Mouse (Mus musculus) adrenal gland, adult 8-10 months (tissue): ENCODE measurements around the gene Zfp318. TPM values are rescaled to one million over a fixed set of nuclear protein-coding genes. Genes with fewer than 3 reads are reported as not detected.

Experiments
- DNase-seq: peaks from one replicate; pipeline ENCODE4 v3.0.0; 2022
- total RNA-seq, 4 experiments: library from RNA; stranded (reverse); gene quantifications; 2 replicates each; pipeline ENCODE4 v1.2.4; 2022

Gene Zfp318
- 10 to 100 TPM; 21.0 to 35.6 (median 27.4) TPM for total RNA-seq

- DNase-seq, result peak; percentile 97
Observed at GRCm38 (mm10) chr17:46383294-46384060, at the start of gene Zfp318. TSS of gene Zfp318 (plus strand) at chr17:46383731.

- DNase-seq, result no peak
Observed at GRCm38 (mm10) chr17:46336475-46336874, 47.1 kb upstream of the Zfp318 start.

- DNase-seq, result no peak
Observed at GRCm38 (mm10) chr17:46341208-46341607, 42.3 kb upstream of the Zfp318 start.

GRCm38 (mm10) chr17:46351026-46351700 is 32.4 kb upstream of the Zfp318 start:
- no peak for DNase-seq

- no peak for DNase-seq
Observed at GRCm38 (mm10) chr17:46371783-46372182, 11.7 kb upstream of the Zfp318 start.

- no peak for DNase-seq
Observed at GRCm38 (mm10) chr17:46378564-46378963, 5.0 kb upstream of the Zfp318 start.

- DNase-seq, result no peak
Observed at GRCm38 (mm10) chr17:46384061-46384801, 700 bp downstream of the Zfp318 start.

GRCm38 (mm10) chr17:46388200-46388599 is 4.7 kb downstream of the Zfp318 start:
- DNase-seq, result no peak

GRCm38 (mm10) chr17:46393012-46393411 is 9.5 kb downstream of the Zfp318 start:
- no peak for DNase-seq

GRCm38 (mm10) chr17:46394631-46395030 is 11.1 kb downstream of the Zfp318 start:
- DNase-seq, result no peak

GRCm38 (mm10) chr17:46408478-46408877 is 24.9 kb downstream of the Zfp318 start:
- no peak for DNase-seq

- no peak for DNase-seq
Observed at GRCm38 (mm10) chr17:46418628-46419027, 35.1 kb downstream of the Zfp318 start.

- no peak for DNase-seq
Observed at GRCm38 (mm10) chr17:46419717-46420116, 36.2 kb downstream of the Zfp318 start.

GRCm38 (mm10) chr17:46426496-46426895 is 43.0 kb downstream of the Zfp318 start:
- no peak for DNase-seq

GRCm38 (mm10) chr17:46428761-46429414 is 45.4 kb downstream of the Zfp318 start, which contains the start of gene Crip3:
TSS of gene Crip3 (plus strand) at chr17:46428926.
- DNase-seq, result no peak

- peak; percentile 30 for DNase-seq
Observed at GRCm38 (mm10) chr17:46433627-46434026, 50.1 kb downstream of the Zfp318 start.

GRCm38 (mm10) chr17:46436672-46437366 is 53.3 kb downstream of the Zfp318 start:
- DNase-seq, result no peak

GRCm38 (mm10) chr17:46438298-46438873 is 54.9 kb downstream of the Zfp318 start, which contains the start of gene Slc22a7:
TSS of gene Slc22a7 (minus strand) at chr17:46438457.
- DNase-seq, result no peak

GRCm38 (mm10) chr17:46439176-46439575 is 55.6 kb downstream of the Zfp318 start:
- no peak for DNase-seq

- DNase-seq, result no peak
Observed at GRCm38 (mm10) chr17:46444839-46445579, 61.5 kb downstream of the Zfp318 start.

- DNase-seq, result no peak
Observed at GRCm38 (mm10) chr17:46446264-46446663, 62.7 kb downstream of the Zfp318 start.
